Mouse (Mus musculus): ENCODE results near the gene Ndc1.
"Not testable (repeated sequence)": the region's sequence is repeated elsewhere in the genome, so short reads cannot be mapped to it uniquely, and the experiment has no call there.

The Ndc1 gene

DNA sequence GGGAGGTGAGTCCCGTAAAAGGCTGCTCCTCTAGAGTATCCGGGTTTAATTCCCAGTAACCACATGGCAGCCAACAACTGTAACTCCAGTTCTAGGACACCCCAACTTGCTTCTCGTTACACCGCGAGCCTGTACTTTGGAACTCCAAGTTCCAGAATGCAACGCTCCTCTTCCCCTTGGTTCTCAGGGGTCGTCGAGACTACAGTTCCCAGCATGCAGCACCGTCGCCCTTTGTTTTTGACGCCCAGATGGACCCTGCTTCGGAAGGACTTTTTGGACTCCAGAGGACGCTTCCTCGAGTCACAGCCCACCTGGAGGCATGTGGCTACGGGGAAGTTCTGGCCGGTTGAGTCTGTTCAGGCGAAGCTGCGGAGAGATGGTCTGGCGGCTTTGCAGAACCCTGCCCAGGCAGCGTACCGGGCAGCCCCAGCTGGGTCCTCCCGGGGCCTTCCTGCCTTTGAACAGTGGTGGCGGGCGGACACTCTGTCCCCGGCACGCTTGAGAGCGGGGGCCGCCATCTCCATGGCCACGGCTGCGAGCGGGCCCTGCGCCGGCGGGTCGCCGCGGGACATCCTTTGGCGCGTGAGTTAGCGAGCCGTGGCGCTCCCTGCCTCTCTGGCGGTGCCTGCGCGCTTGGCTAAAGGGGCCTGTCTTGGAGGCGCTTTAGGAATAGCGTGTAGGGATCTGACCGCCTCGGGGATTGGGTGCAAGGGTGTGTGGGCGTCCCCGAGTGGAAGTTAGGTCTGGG, at the start of gene Ndc1:
Gene Ndc1 (plus strand): TSS at position 218 of the 748 bp plus-strand sequence.
- DNase-seq (ENCODE audit: low read depth, low spot score), result peak; percentile 90

DNA sequence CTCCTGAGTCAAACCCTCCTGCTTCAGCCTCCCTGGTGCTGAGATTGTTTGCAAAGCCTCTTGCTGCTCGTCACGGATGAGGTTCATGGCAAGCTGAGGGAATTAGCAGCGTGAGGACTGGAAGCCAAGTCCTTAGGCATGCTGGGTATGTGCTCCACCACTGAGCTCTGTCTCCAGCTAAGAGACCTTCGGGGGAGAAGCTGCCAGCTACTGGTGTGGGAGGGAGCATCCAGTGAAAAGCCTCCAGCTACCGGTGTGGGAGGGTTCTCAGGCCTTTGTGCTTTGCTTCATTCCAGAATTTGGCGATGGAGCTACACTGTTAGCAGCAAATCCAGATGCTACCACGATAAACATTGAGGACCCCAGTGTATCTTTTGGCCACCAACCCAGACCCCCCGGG, 48.9 kb upstream of the Ndc1 start:
- DNase-seq (ENCODE audit: low read depth, low spot score), result no peak

DNA sequence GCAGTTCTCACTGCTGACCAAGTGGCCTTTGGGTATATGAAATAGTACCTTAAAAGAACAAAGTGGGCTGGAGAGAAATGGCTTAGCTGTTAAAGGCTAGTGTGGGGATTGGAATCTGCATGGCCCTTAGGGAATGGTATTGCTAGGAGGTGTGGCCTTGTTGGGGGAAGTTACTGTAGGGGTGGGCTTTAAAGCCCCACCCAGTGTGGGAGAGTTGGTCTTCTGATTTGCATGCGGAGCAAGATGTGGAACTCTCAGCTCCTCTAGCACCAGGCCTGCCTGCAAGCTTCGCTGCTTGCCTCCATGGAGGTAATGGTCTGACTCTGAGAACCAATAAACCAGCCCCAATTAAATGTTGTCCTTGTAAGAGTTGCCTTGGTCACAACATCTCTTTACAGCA, 46.5 kb upstream of the Ndc1 start:
- DNase-seq (ENCODE audit: low read depth, low spot score), result no peak

DNA sequence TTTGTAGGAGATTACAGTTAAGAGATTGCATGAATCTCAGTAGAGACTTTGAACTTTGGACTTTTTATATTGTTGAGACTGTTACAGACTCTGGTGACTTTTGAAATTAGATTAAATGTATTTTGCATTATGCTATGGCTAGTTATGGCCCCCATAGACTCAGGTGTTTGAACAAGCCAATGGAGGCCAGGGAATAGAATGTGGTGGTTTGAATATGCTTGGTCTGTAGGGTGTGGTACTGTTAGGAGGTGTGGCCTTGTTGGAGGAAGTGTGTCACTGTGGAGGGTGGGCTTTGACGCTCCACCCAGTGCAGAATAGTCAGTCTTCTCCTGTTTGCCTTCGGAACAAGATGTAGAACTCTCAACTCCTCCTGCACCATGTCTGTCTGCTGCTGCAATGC, 44.5 kb upstream of the Ndc1 start:
- DNase-seq (ENCODE audit: low read depth, low spot score), result no peak

DNA sequence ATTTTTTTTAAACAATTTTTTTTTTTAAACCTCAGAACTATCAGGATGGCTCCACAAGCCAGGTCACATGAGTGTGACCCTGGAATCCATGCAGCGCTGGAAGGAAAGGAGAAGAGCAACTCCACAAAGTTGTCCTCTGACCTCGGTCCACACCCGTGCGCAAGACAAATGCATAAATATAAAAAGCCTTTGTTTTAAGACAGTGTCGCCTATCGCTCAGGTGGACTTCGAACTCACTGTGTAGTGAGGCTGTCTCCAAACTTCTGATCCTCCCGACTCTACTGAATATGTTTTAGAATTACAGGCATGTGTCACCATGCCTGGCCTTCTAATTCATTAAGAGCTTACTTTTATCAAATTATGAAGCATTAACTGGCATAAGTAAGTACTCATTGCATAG, 39.1 kb upstream of the Ndc1 start:
- no peak for DNase-seq (ENCODE audit: low read depth, low spot score)

DNA sequence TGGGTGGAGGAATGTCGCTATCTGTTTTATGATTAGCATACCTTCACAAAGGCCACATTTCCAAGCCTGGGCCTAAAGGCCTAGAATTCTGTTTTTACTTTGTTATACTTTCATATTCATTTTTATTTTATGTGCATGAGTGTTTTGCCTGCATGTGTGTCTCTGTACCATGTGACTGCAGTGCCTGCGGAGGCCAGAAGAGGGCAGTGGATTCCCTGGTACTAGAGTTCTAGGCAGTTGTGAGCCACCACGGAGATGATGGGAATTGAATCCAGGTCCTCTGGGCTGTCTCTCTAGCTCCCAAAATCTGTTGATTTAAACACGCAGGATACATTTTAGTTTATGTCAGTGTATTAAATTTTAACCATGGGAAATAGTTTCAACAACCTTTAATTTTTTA, 34.1 kb upstream of the Ndc1 start:
- peak; percentile 28 for DNase-seq (ENCODE audit: low read depth, low spot score)

DNA sequence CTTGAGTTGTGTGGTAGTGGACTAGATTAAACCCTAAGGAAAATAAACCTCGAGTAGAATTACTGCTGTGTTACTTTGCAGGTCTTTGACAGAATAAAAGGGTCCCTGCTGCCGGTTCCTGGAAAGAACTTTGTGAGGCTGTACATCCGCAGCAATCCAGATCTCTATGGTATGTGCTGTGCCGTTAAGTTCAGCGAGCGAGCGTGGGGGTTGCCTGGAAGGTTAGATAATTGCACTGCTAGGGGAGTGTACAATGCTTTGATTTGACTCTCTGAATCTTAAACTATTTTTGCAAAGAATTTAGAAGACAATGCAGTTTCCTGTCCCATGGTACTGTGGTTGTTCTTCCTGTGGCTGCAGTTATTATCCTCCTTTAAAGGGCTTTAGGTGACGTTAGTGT, 31.2 kb upstream of the Ndc1 start:
- DNase-seq (ENCODE audit: low read depth, low spot score), result no peak

DNA sequence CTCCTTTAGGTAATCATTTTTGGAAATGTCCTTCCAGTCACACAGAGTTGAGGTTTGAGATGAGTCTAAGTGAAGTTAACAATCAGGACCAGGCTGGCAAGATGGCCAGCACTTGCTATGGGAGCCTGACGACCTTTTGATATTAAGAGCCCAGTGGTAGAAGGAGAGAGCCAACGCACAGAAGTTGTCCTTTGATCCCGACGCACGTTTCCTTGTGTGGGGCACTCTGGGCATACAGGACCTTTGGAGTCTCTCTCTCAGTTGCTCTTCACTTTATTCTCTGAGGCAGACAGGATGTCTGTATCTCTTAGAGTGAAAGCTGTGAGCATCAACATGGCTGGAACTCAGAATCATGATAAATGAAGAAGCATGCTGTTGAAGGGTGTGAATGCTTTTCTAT, 30.1 kb upstream of the Ndc1 start:
- no peak for DNase-seq (ENCODE audit: low read depth, low spot score)

DNA sequence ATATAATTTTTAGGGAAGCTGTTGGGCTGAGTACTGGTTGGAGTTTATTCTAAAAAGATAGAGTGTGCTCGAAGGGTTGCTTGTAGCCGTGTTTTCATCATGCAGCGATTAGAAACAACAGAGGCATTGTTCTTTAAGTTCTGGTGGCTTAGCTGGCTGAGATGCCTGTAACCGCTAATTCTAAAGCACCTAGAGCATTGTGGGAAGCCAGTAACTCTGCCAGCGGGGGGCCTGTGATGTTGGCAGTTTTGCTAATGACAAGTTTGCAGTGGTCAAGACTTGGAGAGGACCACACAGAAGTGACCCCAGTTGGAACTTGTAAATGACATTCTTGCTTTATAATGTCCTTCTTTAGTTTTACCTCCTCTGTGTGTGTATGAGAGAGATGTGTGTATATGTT, 26.2 kb upstream of the Ndc1 start:
- no peak for DNase-seq (ENCODE audit: low read depth, low spot score)

DNA sequence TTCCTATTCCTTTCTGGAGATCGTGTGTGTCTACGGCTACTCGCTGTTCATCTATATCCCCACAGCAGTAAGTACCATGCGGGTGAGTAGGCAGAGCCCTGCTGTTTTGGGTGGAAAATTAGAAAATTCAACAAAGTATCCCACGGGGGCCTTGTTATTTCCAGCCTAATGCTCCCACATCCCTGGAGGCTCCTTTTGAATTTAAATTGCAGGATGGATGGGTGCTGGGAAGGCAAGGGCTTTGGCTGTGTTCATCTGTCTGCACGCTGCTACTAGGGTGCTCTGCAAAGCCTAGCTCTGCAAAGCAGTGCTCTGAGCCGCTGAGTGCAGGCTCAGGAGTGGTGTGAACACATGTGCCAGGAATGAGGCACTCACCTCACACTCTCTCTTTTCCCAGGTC, 23.0 kb upstream of the Ndc1 start:
- DNase-seq (ENCODE audit: low read depth, low spot score), result no peak

DNA sequence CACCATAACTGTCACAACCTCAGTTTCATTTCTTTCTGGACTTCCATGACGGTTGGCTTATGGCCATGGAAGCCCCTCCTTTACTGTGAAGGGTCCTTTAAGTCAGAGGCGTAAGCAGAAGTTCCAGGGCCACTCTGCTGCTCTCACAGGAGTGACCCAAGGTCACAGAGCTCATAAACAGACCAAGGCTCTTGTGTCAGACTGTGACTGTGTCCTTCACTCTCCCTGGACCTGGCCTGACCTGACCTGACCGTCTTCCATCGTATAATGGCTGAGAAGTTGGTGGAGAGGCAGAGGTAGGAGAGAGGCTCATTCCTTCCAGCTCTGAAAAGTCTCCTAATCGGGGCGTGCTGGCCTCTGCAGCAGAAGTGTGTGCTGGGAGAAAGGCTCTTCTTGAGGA, 20.4 kb upstream of the Ndc1 start:
- no peak for DNase-seq (ENCODE audit: low read depth, low spot score)

DNA sequence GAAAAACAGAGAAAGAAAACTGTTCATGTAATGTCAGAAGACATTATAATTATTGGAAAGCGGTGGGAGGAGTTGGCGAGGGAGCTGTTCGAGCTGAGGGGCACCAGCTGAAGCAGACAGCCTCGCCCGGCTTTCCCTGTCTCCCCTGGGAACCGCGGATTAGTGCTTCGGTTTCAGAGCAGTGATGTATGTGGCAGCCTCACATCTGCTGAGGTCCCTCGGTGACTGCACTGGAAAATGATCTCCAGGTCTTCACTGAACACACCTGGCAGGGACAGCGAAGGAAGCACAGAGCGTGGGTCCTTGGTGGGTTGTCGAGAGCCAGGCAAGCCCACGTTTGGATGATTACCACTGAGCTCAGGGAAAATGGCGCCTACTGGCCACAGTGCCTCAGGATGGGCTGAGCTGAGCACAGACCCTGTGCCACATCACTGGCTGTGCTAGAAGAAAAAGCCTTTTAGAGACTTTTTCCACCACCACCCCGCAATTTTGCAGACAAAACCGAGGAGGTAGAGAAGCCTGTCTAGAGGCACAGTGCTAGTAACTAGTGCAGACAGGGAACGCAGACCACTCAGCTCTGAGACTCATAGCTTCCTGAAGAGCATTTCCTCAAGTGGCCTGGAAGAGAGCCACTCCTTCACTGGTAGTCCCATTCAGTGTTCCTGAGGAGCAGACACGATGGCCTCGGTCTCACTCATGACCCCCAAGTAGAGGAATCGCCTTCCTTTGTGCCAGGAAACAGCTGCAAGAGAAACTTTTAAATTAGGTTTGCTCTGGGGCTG, 18.9 kb upstream of the Ndc1 start:
- DNase-seq (ENCODE audit: low read depth, low spot score), result no peak

DNA sequence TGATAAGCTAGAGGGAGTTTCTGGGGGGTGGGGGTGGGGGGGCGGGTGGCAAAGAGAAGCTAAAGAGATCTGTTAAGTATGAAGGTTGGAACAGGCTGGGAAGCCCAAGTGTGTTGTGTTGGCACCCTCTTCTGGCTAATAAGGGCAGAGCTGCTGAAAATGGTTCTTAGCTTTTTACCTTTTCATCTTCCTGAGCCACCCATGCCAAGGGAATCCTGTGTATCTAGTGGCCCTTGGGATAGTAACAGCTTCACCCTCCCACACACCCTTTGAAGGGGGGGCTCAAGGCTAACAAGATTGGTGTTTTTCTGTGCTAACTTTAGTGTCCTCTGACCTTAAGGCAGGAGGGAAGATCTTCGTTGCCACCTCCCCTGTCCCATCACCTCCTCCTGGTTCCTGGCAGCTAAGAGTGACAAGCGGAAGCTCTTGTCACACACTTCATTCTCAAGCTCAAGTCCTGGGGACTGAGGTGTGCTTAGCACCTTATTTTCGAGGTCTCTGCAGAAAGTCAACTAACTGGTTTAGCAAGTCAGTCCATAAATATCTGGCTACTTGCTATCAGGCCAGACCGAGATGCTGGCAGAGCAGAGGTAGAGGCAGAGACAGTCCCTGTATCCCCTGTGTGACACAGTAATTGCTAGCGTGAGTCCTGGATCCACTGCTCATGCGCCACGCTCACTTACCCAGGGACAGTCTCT, 18.1 kb upstream of the Ndc1 start:
- peak; percentile 62 for DNase-seq (ENCODE audit: low read depth, low spot score)

DNA sequence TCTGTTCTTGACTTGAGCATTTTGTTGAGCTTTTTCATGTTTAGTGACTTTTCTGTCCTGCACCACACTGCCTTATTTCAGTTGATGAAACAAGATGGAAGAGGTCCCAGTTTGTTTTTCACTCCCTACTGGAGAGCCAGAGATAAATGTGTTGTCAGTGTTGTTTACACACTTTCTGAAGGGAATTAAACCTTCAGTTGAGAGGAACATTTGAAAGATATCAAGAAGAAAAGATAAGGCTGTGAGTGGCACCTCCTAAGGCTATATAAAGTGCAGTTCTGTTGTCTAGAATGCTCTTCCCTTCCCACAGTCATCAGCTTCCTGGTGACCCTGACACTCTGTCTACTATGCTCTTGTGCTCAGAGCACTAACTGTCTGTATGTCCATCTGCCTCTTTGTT, 16.2 kb upstream of the Ndc1 start:
- DNase-seq (ENCODE audit: low read depth, low spot score), result no peak

DNA sequence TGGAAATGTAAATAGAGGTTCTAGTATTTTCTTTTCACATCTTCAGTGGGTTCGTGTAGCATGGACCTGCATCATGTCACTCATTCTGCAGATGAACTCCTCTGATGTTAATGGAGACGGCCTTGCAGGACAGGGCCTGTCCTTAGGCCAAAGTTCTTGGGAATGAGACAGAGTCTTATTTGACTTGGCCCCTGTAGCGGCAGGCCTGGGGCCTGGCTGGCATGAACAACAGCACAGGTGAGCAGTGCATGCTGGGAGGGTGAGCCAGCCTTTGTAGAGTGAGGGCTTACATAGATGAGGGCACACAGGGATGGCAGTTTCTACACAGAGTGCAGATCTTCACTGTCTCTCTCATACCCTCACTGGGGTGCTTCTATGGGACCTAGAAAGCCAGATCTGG, 14.0 kb upstream of the Ndc1 start:
- no peak for DNase-seq (ENCODE audit: low read depth, low spot score)

DNA sequence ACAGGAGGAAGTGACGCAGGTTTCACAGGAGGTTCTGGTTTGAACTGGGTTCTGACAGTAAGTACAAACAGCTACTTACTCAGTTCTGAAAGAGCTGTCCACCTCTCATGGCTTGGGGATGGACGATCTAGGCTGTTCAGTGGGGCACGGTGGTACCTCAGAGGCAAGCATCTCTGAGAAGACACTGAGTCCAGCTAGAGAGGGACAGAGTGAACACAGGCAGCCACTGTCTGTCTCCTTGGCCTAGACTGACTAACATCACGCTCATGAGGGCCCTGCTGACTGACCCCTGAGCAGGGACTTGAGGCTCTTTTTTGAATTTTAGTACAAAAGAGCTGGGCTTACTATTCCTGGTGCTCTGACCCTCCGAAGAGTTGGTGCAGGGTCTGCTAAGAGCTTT, 13.5 kb upstream of the Ndc1 start:
- DNase-seq (ENCODE audit: low read depth, low spot score), result no peak

DNA sequence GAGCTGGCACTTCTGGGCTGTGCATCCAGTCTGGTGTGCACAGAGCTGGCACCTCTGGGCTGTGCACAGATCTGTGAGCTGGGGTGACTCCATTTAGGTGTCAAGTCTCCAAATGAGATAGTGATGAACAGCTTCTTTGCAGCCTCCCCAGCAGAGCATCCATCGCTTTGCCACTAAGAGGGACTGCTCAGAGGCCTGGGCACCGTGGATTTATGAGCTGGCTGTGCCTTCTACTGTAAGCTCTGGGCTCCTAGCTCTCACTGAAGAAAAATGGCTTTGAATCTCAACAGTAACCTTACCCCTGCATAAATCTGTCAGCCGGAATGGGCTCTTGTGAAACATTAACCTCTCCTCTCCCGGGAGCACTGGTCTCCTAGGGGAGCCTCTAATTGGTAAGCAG, 13.0 kb upstream of the Ndc1 start:
- DNase-seq (ENCODE audit: low read depth, low spot score), result no peak

DNA sequence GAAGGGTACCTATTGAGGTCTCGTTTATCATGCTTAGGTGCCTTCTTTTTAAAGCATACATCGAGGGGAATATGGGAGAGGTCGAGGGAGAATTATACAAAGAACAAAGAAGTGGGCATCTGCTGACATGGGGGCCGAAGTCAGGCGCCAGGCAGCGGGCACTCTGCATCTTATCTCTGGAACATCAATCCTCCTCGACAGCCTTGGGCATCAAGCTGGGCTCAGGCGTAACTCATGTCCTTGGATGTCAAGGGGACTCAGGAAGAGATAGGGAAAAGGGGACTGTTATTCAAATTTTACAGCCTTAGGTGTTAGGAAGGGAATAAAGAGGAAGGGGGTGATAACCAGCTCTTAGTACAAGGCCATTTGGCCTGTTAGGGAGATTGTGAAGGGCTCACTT, 10.4 kb upstream of the Ndc1 start:
- DNase-seq (ENCODE audit: low read depth, low spot score), result not testable (repeated sequence)

DNA sequence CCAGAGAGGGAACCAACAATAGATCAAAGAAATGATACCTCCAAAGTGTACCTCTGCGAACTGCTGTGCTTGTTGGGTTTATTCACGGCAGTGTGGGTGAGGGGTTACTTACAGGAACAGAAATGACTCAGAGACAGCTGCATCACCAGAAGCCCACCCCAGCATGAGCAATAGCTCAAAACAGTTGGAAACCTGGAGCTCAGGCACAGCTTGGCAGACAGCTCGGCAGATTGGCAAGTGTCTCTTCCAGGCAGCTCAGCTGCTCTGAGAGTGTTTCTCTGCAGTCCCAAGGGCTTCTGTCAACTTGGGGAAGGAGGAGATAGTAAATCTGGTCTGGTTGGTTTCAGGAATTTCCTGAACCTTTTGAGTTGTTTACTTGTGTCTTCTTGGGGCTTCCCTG, 9.1 kb upstream of the Ndc1 start:
- DNase-seq (ENCODE audit: low read depth, low spot score), result no peak

DNA sequence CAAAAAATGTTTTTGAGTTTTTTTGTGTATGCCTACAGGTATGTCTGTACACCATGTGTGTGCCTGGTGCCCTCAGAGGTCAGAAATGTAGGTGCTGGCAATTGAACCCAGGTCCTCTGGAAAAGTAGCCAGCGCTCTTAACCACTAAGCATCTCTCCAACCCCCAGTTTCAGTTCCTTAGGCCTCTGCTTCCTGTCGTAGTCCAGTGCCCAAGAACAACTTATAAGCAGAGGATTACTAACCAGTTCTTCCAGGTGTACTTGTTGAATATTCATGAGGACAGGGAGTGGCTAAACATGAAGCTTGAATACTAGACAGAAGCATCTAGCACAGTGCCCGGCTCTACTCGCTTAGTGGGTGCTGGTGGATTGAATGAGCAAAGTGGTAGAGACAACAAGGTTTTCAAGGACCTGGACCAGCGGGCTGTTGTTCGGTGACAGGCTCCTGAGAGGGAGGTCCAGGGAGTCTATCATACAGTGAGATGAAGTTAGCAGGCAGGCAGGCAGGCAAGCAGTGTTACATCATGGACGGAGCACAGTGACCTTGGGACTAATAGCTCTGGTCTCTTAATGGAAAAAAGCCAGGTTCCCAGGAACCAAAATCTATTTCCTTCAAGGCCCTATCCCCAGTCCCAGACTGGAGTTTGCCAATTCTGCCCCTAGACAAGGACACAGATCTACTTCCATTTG, 7.0 kb upstream of the Ndc1 start:
- no peak for DNase-seq (ENCODE audit: low read depth, low spot score)

DNA sequence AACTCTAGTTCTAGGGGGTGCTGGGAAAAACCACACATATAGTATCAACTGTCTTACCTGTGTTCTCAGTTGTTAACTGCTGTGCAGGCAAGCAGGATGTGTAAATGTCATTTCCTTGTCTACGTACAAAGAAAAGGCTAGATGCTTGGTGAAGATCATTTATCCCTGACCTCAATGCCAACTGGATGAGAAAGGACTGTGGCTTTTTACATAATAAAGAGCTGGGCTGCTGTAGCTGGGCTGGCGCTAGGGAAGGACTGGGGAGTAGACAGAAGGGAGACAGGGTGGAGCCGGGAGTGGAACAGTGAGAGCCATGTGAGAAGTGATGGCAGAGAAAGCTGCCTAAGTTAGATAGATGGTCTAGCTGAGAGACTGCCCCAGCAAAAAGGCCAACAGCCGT, 4.8 kb upstream of the Ndc1 start:
- DNase-seq (ENCODE audit: low read depth, low spot score), result no peak

DNA sequence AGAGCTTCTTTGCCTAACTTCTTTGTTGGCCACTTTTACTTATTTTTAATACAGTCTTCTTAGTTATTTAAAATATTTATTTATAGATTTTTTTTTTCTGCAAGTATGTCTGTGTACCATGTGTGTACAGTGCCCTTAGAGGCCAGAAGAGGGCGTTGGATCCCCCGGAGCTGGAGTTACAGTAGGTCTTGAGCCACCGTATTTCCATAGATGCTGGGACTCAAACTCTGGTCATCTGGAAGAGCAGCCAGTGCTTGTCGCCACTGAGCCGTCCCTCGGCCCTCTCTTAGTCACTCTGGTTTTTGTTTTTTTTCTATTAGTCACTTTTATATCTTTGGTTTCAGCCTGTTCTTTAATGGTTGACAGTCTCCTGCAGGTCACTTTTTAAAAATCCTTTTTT, 4.0 kb upstream of the Ndc1 start:
- DNase-seq (ENCODE audit: low read depth, low spot score), result peak; percentile 53

Measured in 3T3-L1 (cell line).